Mouse (Mus musculus): ENCODE results near the gene Smo. TPM values are rescaled to one million over a fixed set of nuclear protein-coding genes. Genes with fewer than 3 reads are reported as not detected.

The Smo gene
- total RNA-seq, 2 experiments from 2014 or later, result 2.3 to 2.6 TPM

Other genes starting within 250 kb of the Smo start
- gene Kcp, start 227.6 kb upstream of the Smo start, total RNA-seq (2015), result not detected in 2 replicates
- gene Kcp, start 227.6 kb upstream of the Smo start, total RNA-seq (2017), result not detected in 2 replicates
- gene Irf5, start 208.9 kb upstream of the Smo start, total RNA-seq (2015), result 133 and 149 TPM in 2 replicates
- gene Irf5, start 208.9 kb upstream of the Smo start, total RNA-seq (2017), result 231 and 243 TPM in 2 replicates
- gene Tnpo3, start 125.6 kb upstream of the Smo start, total RNA-seq (2015), result 54.6 and 56.1 TPM in 2 replicates
- 49.7 and 50.3 TPM in 2 replicates for gene Tnpo3, start 125.6 kb upstream of the Smo start, total RNA-seq (2017)
- gene Tspan33, start 41.3 kb upstream of the Smo start, total RNA-seq (2015), result 1.5 and 3.7 TPM in 2 replicates
- 2.7 and 5.0 TPM in 2 replicates for gene Tspan33, start 41.3 kb upstream of the Smo start, total RNA-seq (2017)
- 34.2 and 46.4 TPM in 2 replicates for gene Ahcyl2, start 32.5 kb downstream of the Smo start, total RNA-seq (2015)
- 80.8 and 82.7 TPM in 2 replicates for gene Ahcyl2, start 32.5 kb downstream of the Smo start, total RNA-seq (2017)
- gene Strip2, start 181.5 kb downstream of the Smo start, total RNA-seq (2015), result 0.33 and 0.71 TPM in 2 replicates
- 1.3 and 1.6 TPM in 2 replicates for gene Strip2, start 181.5 kb downstream of the Smo start, total RNA-seq (2017)

Measured in megakaryocyte, adult 5-6 weeks (primary cell).